Mouse (Mus musculus): Measurements from ENCODE around the gene 2810006K23Rik. TPM values are rescaled to one million over a fixed set of nuclear protein-coding genes. Genes with fewer than 3 reads are reported as not detected.

2810006K23Rik gene
- 7.2 TPM for polyA plus RNA-seq (2012; fragmentation: generic; extraction: Trizol)

GRCm38 (mm10) chr5:124327510-124328364 is at the start of gene 2810006K23Rik, which contains the start of gene Mphosph9:
TSS of gene 2810006K23Rik (plus strand) at chr5:124328089.
TSS of gene Mphosph9 (minus strand) at chr5:124327972.
- peak; percentile 49 for TF ChIP-seq E2F4 (IDR thresholded peaks at IDR 0.05; ENCODE audit: insufficient read depth)
- no peak for TF ChIP-seq MYOD1 (IDR thresholded peaks at IDR 0.05; ENCODE audit: control insufficient read depth in 1 of 3, insufficient read length in 2 of 3, low read depth in 2 of 3)
- peak; percentile 98 for TF ChIP-seq POLR2A (IDR thresholded peaks at IDR 0.05; ENCODE audit: insufficient read length, low read depth)
- no peak for TF ChIP-seq TCF3 (IDR thresholded peaks at IDR 0.05; ENCODE audit: insufficient read length, low read depth)
- no peak for TF ChIP-seq MAX (IDR thresholded peaks at IDR 0.05; ENCODE audit: low read depth)
- no peak for TF ChIP-seq MYOG (IDR thresholded peaks at IDR 0.05; ENCODE audit: control insufficient read depth in 1 of 3, insufficient read depth in 1 of 3, insufficient read length in 2 of 3, low read depth in 2 of 3)
- TF ChIP-seq POLR2AphosphoS2 (IDR thresholded peaks at IDR 0.05; ENCODE audit: insufficient read length, low read depth): peak; percentile 99
- no peak for TF ChIP-seq TCF12 (IDR thresholded peaks at IDR 0.05; ENCODE audit: insufficient read depth, poor library complexity, severe bottlenecking)
- no peak for TF ChIP-seq USF1 (IDR thresholded peaks at IDR 0.05; ENCODE audit: low read depth)
- no peak for TF ChIP-seq CEBPB (IDR thresholded peaks at IDR 0.05; ENCODE audit: insufficient read depth, poor library complexity, severe bottlenecking)
- TF ChIP-seq REST (IDR thresholded peaks at IDR 0.05; ENCODE audit: insufficient read depth, insufficient read length): no peak
- TF ChIP-seq SRF (IDR thresholded peaks at IDR 0.05; ENCODE audit: control insufficient read depth, insufficient read length, low read depth): peak; percentile 93
- Histone ChIP-seq H3ac (ENCODE audit: control insufficient read depth, insufficient read length) (peak within 1 kb of the TSS; percentile 62), H3K27me3 (ENCODE audit: control insufficient read depth, insufficient read depth, insufficient read length) (no peaks in the 10 kb centered on the region), H3K36me3 (ENCODE audit: control insufficient read depth, insufficient read depth) (no peaks in the 10 kb centered on the region), H3K4me2 (ENCODE audit: low read depth) (peak within 1 kb of the TSS; percentile 99), H3K4me3 (peak within 1 kb of the TSS; percentile 85), H3K79me2 (ENCODE audit: control insufficient read depth, insufficient read depth) (peaks cover 18% of the 10 kb centered on the region)

- no peaks in the 10 kb centered on the region for H3K79me2 ChIP-seq (ENCODE audit: control insufficient read depth, insufficient read depth)
- TF ChIP-seq SRF (IDR thresholded peaks at IDR 0.05; ENCODE audit: control insufficient read depth, insufficient read length, low read depth) (no peak), CEBPB (IDR thresholded peaks at IDR 0.05; ENCODE audit: insufficient read depth, poor library complexity, severe bottlenecking) (no peak), USF1 (IDR thresholded peaks at IDR 0.05; ENCODE audit: low read depth) (no peak), REST (IDR thresholded peaks at IDR 0.05; ENCODE audit: insufficient read depth, insufficient read length) (no peak), POLR2A (IDR thresholded peaks at IDR 0.05; ENCODE audit: insufficient read length, low read depth) (no peak), E2F4 (IDR thresholded peaks at IDR 0.05; ENCODE audit: insufficient read depth) (no peak), POLR2AphosphoS2 (IDR thresholded peaks at IDR 0.05; ENCODE audit: insufficient read length, low read depth) (no peak), MYOG (IDR thresholded peaks at IDR 0.05; ENCODE audit: control insufficient read depth in 1 of 3, insufficient read depth in 1 of 3, insufficient read length in 2 of 3, low read depth in 2 of 3) (no peak), TCF3 (IDR thresholded peaks at IDR 0.05; ENCODE audit: insufficient read length, low read depth) (no peak)
- peaks cover 13% of the 10 kb centered on the region for H3K36me3 ChIP-seq (ENCODE audit: control insufficient read depth, insufficient read depth)
- H3ac ChIP-seq (ENCODE audit: control insufficient read depth, insufficient read length): no peak overlapping the region
- H3K4me3 ChIP-seq: no peak overlapping the region
- no peaks in the 10 kb centered on the region for H3K27me3 ChIP-seq (ENCODE audit: control insufficient read depth, insufficient read depth, insufficient read length)
- H3K4me2 ChIP-seq (ENCODE audit: low read depth): no peak overlapping the region
These were observed 45.0 kb upstream of the 2810006K23Rik start for GRCm38 (mm10) chr5:124282854-124283253.

GRCm38 (mm10) chr5:124284330-124284729 is 43.6 kb upstream of the 2810006K23Rik start:
- Histone ChIP-seq H3K36me3 (ENCODE audit: control insufficient read depth, insufficient read depth) (peaks cover 13% of the 10 kb centered on the region), H3K4me2 (ENCODE audit: low read depth) (no peak overlapping the region), H3K27me3 (ENCODE audit: control insufficient read depth, insufficient read depth, insufficient read length) (no peaks in the 10 kb centered on the region), H3K4me3 (no peak overlapping the region), H3ac (ENCODE audit: control insufficient read depth, insufficient read length) (no peak overlapping the region), H3K79me2 (ENCODE audit: control insufficient read depth, insufficient read depth) (no peaks in the 10 kb centered on the region)
- TF ChIP-seq SRF (IDR thresholded peaks at IDR 0.05; ENCODE audit: control insufficient read depth, insufficient read length, low read depth): no peak
- TF ChIP-seq TCF3 (IDR thresholded peaks at IDR 0.05; ENCODE audit: insufficient read length, low read depth): no peak
- no peak for TF ChIP-seq TCF12 (IDR thresholded peaks at IDR 0.05; ENCODE audit: insufficient read depth, poor library complexity, severe bottlenecking)
- TF ChIP-seq E2F4 (IDR thresholded peaks at IDR 0.05; ENCODE audit: insufficient read depth): no peak
- TF ChIP-seq MYOG (IDR thresholded peaks at IDR 0.05; ENCODE audit: control insufficient read depth in 1 of 3, insufficient read depth in 1 of 3, insufficient read length in 2 of 3, low read depth in 2 of 3): no peak
- TF ChIP-seq POLR2AphosphoS2 (IDR thresholded peaks at IDR 0.05; ENCODE audit: insufficient read length, low read depth): no peak
- TF ChIP-seq POLR2A (IDR thresholded peaks at IDR 0.05; ENCODE audit: insufficient read length, low read depth): no peak
- TF ChIP-seq MYOD1 (IDR thresholded peaks at IDR 0.05; ENCODE audit: control insufficient read depth in 1 of 3, insufficient read length in 2 of 3, low read depth in 2 of 3): no peak
- TF ChIP-seq REST (IDR thresholded peaks at IDR 0.05; ENCODE audit: insufficient read depth, insufficient read length): no peak
- TF ChIP-seq USF1 (IDR thresholded peaks at IDR 0.05; ENCODE audit: low read depth): no peak
- no peak for TF ChIP-seq MAX (IDR thresholded peaks at IDR 0.05; ENCODE audit: low read depth)
- no peak for TF ChIP-seq CEBPB (IDR thresholded peaks at IDR 0.05; ENCODE audit: insufficient read depth, poor library complexity, severe bottlenecking)

GRCm38 (mm10) chr5:124287616-124288247 is 40.2 kb upstream of the 2810006K23Rik start:
- Histone ChIP-seq H3K27me3 (ENCODE audit: control insufficient read depth, insufficient read depth, insufficient read length) (no peaks in the 10 kb centered on the region), H3K36me3 (ENCODE audit: control insufficient read depth, insufficient read depth) (peaks cover 16% of the 10 kb centered on the region), H3K4me2 (ENCODE audit: low read depth) (no peak overlapping the region), H3K4me3 (no peak overlapping the region), H3K79me2 (ENCODE audit: control insufficient read depth, insufficient read depth) (no peaks in the 10 kb centered on the region), H3ac (ENCODE audit: control insufficient read depth, insufficient read length) (no peak overlapping the region)
- TF ChIP-seq MYOG (IDR thresholded peaks at IDR 0.05; ENCODE audit: control insufficient read depth in 1 of 3, insufficient read depth in 1 of 3, insufficient read length in 2 of 3, low read depth in 2 of 3) (no peak), MAX (IDR thresholded peaks at IDR 0.05; ENCODE audit: low read depth) (no peak), TCF3 (IDR thresholded peaks at IDR 0.05; ENCODE audit: insufficient read length, low read depth) (no peak), E2F4 (IDR thresholded peaks at IDR 0.05; ENCODE audit: insufficient read depth) (no peak), POLR2AphosphoS2 (IDR thresholded peaks at IDR 0.05; ENCODE audit: insufficient read length, low read depth) (no peak), POLR2A (IDR thresholded peaks at IDR 0.05; ENCODE audit: insufficient read length, low read depth) (no peak), TCF12 (IDR thresholded peaks at IDR 0.05; ENCODE audit: insufficient read depth, poor library complexity, severe bottlenecking) (no peak), CEBPB (IDR thresholded peaks at IDR 0.05; ENCODE audit: insufficient read depth, poor library complexity, severe bottlenecking) (no peak), SRF (IDR thresholded peaks at IDR 0.05; ENCODE audit: control insufficient read depth, insufficient read length, low read depth) (no peak), REST (IDR thresholded peaks at IDR 0.05; ENCODE audit: insufficient read depth, insufficient read length) (no peak)

Measured in myocyte (in vitro differentiated cells).